Mouse (Mus musculus): ENCODE results near the gene Tnrc6b.

- TF ChIP-seq NELFE (IDR thresholded peaks at IDR 0.05; ENCODE audit: low read depth, low read length) (no peak), POLR2AphosphoS2 (IDR thresholded peaks at IDR 0.05; ENCODE audit: low read length) (no peak), CTCF (IDR thresholded peaks at IDR 0.05 in 2 of 3, conservative IDR thresholded peaks at IDR 0.05 in 1 of 3; ENCODE audit: control insufficient read depth in 1 of 3, insufficient read depth in 1 of 3, low read depth in 2 of 3, low read length in 3 of 3, poor library complexity in 1 of 3, severe bottlenecking in 1 of 3) (no peak), ZNF384 (IDR thresholded peaks at IDR 0.05; ENCODE audit: low read depth, low read length) (no peak), GATA1 (IDR thresholded peaks at IDR 0.05; ENCODE audit: low read depth, low read length) (no peak), NRF1 (IDR thresholded peaks at IDR 0.05; ENCODE audit: insufficient read depth, low read depth, low read length, poor library complexity, severe bottlenecking) (no peak), ETS1 (IDR thresholded peaks at IDR 0.05; ENCODE audit: low read depth, low read length) (no peak), USF1 (IDR thresholded peaks at IDR 0.05; ENCODE audit: low read depth, low read length) (no peak), SMC3 (IDR thresholded peaks at IDR 0.05; ENCODE audit: low read depth, low read length) (no peak), POLR2A (IDR thresholded peaks at IDR 0.05; ENCODE audit: control insufficient read depth in 1 of 2, insufficient read depth in 1 of 2, low read depth in 1 of 2, low read length in 2 of 2, poor library complexity in 1 of 2) (no peak)
These were observed 84.0 kb downstream of the Tnrc6b start for GRCm38 (mm10) chr15:80795076-80795475.

Data from MEL (cell line).